Mouse (Mus musculus) megakaryocyte-erythroid progenitor cell, adult 5-6 weeks (primary cell): ENCODE data around the gene Hgd. TPM values are rescaled to one million over a fixed set of nuclear protein-coding genes. Genes with fewer than 3 reads are reported as not detected.

Experiments used
- ATAC-seq: replicated peaks from 2 replicates; pipeline ENCODE4 v1.8.0; 2016; ENCODE audit warnings: mild to moderate bottlenecking, inconsistent platforms; ENCODE audit not compliant: severe bottlenecking, poor library complexity, low FRiP score, low TSS enrichment
- total RNA-seq, 2 experiments: library from RNA; stranded (forward) in 1 of 2; stranded (reverse) in 1 of 2; fragments of 200-1000, 215-1000 nt in 1 of 2; fragments of >200 nt in 1 of 2; fragmentation: Nextera tagmentation in 1 of 2; gene quantifications; 2 replicates each; pipeline ENCODE4 v1.2.3; 2014 to 2017

Hgd gene
- total RNA-seq, 2 experiments from 2014 or later, result not detected

DNA sequence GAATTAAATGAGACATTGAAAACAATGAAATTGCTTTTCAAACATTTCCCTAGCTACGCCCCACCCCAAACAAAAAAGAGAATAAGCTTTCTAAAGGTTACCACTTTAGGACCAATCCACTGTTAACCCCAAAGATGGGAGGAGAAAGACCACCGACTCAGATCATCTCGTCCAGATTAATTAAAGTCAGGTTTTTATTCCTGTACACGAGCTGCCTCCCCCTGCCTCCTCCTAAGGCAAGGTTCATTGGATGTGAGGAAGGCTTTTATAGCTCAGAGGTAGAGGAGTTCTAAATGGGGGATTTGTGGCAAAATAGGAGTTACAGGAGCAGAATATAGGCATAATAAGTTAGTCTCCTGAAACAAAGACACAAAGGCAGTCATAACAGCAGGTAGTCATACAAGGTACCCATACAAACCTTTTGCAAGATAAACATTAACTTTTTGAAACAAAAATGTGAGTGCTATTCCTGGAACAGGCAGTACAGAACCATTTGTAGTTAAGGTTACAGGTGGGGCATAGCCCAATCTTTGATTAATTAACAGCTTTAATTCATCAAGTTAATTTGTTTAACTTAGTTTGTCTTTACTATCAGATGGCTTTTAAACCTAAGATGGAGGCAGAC is 75.0 kb downstream of the Hgd start:
- no peak for ATAC-seq

DNA sequence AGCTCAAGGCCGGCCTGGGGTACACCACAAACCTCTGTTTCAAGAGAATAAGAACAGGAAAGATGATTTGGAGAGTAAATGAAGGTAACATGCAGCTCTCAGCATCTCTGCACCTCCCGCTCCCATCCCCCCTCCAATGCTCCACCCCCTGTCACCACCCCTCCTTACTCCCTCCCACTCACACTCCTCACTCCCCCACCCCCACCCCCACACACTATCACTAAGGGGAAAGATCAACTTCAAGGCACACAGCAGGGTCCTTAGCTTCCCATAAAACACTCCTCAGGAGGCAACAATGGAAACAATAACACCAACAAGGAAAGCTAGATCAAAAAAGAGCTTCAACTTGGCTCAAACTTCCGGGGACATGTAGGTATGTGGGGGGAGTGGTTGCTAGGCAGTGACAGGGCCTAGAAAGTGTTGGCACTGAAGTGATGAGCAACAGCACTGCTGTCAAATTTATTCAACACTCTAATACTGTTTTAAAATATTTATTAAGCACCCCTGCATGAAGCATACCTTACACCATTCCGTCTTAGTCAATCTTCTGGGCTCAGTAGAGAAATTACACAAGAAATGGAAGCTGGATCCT is 75.9 kb downstream of the Hgd start:
- no peak for ATAC-seq

DNA sequence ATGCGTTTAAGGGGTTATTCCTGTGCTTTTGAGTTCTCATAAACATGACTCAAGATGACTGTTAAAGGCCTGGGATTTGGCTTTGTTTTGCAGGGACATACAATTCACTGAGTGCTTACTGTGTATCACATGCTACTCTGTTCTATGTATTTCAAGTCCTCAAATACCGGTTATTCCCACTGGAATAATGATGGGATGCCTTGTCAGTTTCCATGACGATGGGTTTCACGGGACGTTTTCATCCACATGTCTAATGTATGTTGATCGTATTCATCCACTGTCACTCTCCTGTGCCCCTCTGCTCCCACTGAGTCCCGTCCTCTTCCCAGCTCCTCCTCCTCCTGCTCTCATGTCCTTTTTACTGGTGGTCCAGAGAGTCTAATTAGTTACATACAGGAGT is 76.8 kb downstream of the Hgd start:
- ATAC-seq, result no peak

DNA sequence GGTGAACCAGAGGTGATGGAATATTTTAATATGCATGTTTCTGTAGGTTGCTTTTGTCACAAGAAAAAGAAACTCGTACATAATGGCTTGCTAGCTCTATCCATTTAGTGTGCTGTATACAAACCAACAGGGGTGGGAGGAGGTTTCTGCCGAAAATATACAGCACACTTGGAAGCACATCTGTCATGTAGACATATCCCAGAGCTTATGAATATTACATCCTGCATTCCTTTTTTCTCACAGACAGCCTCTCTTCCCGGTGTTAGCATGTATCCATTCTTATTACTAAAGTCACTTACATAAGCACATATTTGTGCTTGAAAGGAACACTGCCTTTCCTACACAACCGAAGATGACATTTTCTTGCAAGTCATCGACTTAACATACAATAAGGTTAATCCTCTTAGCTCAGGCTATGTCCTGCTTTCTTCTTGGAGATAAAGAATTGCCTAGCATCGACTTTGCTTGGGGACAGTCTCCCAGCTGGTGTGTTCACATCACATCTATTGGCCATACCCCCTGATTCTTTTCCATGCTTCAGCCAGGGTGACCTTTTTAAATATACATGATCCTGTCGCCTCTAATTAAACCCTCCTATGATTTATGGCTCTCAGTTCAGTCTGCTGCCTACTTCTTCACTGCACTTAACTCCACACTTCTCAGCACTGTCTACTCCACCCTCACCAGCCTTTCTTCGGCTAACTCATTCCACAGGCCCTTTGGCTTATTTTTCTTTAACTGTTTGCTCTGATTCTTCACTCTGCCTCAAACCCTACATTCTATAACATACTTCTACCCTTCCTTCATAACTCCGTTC is 83.9 kb downstream of the Hgd start:
- no peak for ATAC-seq

DNA sequence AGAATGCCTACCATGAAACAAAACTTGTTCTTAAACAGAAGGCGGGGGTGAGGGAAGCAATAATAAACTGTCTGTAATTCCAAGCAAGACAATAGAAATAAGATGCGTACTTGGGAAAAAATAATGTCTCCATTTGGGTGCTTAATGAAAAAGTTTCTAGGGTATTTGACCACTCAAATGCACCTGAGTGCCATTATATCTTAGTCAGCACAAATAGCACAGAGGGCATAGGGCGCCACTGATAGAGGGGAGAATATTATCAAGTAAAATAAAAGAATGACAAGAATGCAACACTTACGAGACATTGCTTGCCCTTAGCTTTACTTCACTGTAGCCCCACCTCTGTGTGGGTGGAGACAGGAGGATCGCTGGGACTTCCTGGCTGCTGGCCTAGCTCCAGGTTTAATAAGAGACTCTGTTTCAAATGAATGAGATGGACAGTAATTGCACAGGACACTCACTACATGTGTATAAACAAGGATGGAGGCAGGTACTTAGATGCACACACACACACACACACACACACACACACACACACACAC is 85.5 kb downstream of the Hgd start:
- no peak for ATAC-seq

DNA sequence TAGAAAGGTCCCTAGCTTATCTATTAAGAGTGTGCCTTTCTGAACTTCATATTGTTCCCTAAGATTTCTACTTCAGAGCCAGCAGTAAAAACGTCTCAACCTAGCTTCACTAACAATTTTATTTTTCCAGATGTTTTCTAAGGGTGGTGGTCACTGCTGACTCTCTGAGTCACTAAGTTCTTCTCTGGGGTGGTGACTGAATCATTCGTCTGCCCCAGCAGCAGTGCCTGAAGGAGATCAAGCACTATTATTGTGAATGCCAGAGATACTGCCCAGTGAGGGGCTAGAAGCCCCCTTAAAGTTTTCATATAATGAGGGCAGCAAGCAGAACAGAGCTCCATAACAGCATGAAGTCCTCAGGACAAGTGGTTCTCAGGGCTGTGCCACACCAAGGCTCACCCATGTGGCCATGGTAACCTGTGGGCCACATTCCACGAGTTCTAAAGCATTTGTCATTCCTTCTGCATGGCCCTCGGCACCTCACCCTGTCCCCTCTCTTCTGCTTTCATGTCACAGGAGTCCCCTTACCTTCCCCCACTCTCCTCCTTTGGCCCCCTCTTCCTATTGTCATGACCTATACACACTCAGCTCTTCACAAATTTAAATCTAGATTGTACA is 90.8 kb downstream of the Hgd start:
- no peak for ATAC-seq

DNA sequence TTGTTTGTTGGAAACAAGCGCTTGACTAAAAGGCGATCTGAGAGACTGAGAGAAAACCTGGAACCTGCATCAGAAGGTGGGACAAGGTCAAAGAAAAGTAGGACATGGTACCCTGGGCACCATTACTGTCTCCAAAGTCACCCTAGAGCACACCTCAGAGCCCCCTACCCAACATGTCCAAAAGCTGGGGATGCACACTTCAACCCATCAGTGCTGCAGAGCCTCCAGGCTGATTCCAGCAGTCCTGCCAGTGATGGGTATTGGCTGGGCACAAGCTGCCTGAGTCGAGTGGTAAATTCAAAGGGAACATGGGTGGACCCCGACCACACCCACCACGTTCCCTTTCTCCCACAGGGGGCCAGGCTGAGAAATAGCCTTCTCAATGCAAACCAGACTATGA is 95.4 kb downstream of the Hgd start:
- ATAC-seq, result no peak

DNA sequence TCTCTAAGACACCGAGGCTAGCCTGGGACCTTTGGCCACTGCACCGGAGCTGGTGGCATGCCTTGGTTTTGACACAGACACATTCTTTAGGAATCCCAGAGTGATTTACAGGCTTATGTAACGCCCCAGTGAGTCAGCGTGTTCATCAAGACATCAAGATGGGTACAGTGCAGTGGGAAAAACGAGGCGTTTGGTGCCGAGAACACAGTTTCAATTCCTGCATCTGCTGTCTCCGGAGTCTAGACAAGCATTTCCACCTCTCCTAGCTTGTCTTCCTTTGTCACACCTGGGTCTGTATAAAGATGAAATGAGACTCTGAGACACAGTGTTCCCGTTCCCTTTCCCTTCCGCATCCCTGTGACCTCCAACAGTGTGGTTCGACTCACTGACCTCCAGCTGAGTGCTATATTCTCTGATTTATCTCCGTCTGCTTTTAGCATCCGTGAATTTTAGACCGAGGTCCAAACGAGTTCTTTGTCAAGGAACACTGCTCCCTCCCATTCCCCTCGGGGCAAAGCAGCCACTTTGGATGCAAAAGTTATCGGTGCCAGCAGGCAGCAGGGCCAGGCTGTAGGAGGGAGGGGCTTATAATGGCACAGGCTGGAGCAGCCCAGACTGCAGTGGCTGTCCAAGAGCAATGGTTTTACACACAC is 96.2 kb downstream of the Hgd start:
- ATAC-seq, result no peak

DNA sequence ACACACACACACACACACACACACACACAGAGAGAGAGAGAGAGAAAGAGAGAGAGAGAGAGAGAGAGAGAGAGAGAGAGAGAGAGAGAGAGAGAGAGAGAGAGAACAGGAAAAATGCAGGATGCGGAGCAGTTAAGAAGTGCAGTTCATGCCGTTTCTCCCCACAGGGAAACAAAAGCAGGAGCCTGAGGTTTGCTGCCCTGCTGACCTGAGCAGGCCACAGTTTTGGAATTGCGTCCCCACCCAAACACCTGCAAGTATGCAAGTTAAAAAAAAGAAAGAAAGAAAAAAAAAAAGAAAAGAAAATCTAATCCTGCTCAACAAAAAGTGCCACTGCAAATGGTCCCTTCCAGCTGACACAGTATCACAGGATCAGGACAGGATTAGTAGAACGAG is 96.7 kb downstream of the Hgd start:
- ATAC-seq, result no peak

DNA sequence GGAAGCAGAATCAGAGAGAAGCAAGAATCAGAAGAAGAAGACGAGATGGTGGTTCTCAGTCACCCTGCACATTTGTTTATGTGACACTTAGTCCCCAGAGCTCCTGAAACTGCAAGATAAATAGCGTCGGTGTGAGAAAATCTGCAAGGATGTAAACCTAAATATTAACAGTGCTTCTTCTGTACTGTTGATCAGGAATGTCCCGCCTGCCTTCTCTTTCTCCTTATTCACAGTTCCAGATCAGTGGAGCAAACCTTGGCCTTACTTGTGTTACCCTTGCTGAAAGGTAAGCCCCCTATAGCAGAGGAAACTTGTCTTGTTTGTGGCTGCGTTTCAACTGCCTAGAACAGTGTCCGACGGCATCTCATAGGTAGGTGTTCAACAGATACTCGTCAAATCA is 97.6 kb downstream of the Hgd start:
- no peak for ATAC-seq

DNA sequence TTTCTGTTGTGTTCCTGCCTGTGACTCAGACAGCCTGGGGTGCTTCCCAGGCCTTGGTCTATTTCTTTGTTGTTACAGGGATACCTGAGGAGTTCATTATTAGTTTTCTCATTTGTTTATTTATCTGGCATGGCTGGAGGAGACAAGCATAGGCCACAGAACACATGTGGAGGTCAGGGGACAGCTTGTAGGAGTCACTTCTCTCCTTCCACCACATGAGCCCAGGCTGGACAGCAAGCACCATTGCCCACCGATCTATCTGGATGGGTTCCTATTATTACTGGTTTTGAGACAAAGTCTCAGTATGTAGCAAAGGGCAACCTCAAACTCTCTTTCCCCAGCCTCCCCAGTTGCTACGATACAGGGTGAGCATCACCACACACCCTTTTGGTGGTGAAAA is 100.3 kb downstream of the Hgd start:
- no peak for ATAC-seq

DNA sequence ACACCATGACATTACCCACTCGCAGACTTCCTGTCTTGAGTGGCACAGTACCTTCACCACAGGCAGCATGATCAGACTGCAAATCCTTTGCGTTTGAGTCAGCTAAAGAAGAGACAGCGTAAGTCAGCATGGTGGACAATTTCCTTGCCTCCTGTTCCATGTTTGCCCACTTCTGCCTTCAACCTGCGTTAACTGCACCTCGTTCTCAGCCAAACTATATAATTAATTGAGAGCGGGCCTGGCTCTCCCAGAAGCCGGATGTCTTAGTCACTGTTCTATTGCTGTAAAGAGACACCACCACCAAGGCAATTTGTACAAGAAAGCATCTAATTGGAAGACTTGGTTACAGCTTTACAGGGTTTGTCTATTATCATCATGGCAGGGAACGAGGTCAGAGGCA is 100.9 kb downstream of the Hgd start:
- no peak for ATAC-seq

Other genes with a start within 250 kb of the Hgd start
- not detected in 2 replicates for gene Stxbp5l, start 195.2 kb upstream of the Hgd start, total RNA-seq (2014; fragmentation: Nextera tagmentation)
- gene Stxbp5l, start 195.2 kb upstream of the Hgd start, total RNA-seq (2017), result not detected in 2 replicates
- 17.5 and 19.5 TPM in 2 replicates for gene Gtf2e1, start 40.4 kb upstream of the Hgd start, total RNA-seq (2014; fragmentation: Nextera tagmentation)
- 26.4 and 29.9 TPM in 2 replicates for gene Gtf2e1, start 40.4 kb upstream of the Hgd start, total RNA-seq (2017)
- 10.9 and 13.7 TPM in 2 replicates for gene Rabl3, start 40.3 kb upstream of the Hgd start, total RNA-seq (2014; fragmentation: Nextera tagmentation)
- 10.3 and 16.8 TPM in 2 replicates for gene Rabl3, start 40.3 kb upstream of the Hgd start, total RNA-seq (2017)
- gene Ndufb4, start 74.3 kb downstream of the Hgd start, total RNA-seq (2014; fragmentation: Nextera tagmentation), result 48.1 and 63.1 TPM in 2 replicates
- 9.9 and 30.6 TPM in 2 replicates for gene Ndufb4, start 74.3 kb downstream of the Hgd start, total RNA-seq (2017)
- gene Fstl1, start 196.7 kb downstream of the Hgd start, total RNA-seq (2014; fragmentation: Nextera tagmentation), result 2.1 TPM in 1 of 2 replicates, not detected in the other
- gene Fstl1, start 196.7 kb downstream of the Hgd start, total RNA-seq (2017), result 0.23 and 0.42 TPM in 2 replicates